In the genomic region with DNA sequence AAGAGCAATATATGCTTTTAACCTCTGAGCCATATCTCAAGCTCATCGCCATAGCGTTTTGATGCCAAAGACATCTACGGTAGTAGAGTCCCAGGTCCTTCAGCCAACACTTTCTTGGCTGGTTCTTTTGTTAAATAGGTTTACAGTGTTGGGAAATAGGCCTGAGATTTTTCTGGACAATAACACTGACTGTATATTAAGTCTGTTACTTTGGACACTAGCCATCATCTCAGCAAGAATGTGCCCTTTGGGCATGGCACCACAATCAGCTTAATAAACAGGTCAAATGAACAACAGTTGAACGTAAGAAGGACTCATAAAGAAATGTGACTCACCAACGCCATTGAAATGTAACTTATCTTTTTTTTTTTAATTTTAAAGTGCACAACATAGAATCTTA, we compare ENCODE assay signal across 11 mouse cellular contexts.
"Had no signal": no experiment of that assay in that cellular context is flagged by ENCODE, and none has a peak within 500 bp of the region (broad histone marks: within the 10 kb centered on the region; RNA-seq: fewer than 3 reads in every experiment).

No protein-coding gene starts in this region.

- DNase-seq: kidney, adult 8-10 months; kidney, postnatal 25 days; layer of hippocampus, postnatal 36 days; liver, embryonic 13.5 days; lung, adult 2 months; lung, postnatal 14 days; lung, postnatal 4 days; midbrain, embryonic 14.5 days; thymus, adult 2 months; thymus, postnatal 14 days; thymus, postnatal 4 days had no signal
